Mouse (Mus musculus): Measurements from ENCODE around the gene Gm6370.
"Not testable (repeated sequence)": the region's sequence is repeated elsewhere in the genome, so short reads cannot be mapped to it uniquely, and the experiment has no call there.

The Gm6370 gene

DNA sequence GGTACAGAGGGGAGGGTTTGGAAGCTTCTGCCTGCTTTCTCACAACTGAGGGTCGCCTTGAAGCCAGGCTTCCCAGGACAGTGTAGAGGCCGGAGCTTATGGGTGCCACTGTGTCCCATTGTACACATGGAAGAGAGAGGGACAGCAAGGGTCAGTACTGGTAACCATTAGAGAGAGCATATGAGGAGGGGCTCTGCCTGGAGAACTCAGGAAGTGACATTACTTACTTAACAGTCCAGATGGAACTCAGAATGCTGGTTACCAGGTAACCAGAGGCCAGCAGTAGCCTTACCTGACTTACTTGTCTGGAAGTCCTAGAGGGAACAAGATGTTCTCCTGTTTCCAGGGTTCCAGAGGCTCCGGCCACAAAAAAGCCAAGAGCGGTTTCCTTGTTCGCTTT lies at the start of gene Gm6370:
Gene Gm6370, plus strand, starts transcription at position 301 of the 400 bp plus-strand sequence.
- DNase-seq = not testable (repeated sequence)

DNA sequence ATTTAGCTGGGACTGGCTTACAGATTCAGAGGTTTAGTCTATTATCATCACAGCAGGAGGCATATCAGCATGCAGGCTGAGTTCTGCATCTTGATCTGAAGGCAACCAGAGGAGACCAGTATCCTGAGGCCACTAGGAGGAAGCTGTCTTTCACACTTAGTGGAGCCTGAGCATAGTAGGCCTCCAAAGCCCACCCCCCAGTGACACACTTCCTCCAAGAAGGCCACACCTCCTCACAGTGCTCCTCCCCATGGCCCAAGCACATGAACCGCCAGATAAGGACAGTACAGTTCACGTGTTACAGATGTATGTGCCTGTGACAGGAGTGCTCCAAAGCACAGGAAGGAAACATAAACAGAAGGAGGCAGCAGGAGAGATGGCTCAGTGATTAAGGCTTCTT lies 48.4 kb upstream of the Gm6370 start:
- DNase-seq = no peak

DNA sequence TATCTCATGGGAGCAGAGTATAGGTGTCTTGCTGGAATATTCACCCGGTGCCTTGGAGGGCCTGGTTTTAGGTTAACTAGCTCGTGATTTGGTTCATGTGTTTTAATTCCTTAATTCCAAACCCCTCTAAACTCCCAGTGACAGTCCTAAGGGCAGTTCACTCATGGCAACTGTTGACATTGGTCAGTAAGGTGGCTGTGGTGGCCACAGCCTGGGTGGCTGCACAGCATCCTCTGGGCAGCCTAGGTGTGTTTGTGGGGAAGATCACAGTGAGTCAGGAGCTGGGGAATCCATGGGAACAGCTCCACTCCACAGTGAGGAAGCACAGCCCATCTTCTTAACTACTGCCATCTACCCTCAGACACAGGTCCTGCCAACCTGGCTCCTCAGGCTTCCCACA lies 44.5 kb upstream of the Gm6370 start:
- DNase-seq = no peak

DNA sequence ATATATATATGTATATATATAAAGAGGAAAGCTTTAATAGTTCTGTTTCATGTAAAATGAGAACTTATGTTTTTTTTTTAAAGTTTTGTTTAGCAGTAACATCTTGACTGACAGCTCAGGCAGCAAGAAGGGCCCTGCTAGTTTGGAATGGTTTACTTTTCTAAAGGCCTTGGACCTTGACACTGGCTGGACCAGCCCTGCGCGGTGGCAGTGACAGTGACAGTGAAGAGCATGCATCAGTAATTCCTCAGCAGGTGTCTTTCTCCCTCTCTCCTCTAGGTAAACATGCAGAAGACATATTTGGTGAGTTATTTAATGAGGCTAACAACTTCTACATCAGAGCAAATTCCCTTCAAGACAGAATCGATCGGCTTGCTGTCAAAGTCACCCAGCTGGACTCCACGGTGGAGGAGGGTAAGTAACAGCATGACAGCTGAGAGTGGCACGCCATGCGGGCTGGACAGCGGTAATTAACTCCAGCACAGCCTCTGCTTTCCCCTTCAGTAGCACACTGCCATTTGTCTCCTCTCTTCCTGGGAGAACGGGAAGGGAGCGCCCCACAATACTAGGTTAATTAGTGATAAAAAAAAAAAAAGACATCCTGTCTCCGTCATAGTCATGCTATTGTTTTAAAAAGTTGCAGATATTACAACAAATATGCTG lies 39.4 kb upstream of the Gm6370 start:
- DNase-seq = no peak

DNA sequence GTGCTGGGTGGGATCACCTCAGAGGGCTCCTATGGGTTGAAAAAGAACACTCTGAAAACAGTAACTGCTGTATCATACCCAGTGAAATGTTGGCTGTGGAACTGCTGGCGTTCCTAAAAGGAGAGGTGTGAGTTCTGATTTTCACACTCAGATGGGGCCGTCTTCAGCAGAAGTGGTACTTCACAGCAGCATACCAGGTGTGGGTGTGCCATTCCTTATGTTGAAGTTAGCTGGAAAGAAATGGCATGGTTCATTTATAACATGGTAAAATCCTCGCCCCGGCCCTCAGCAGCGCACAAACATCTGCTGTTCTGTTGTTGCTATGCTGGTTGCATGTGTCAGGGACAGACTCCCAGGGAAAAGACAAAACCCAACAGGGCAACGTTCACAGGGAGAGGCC lies 37.6 kb upstream of the Gm6370 start:
- no peak for DNase-seq

- no peak for DNase-seq
Measured at GRCm38 (mm10) chr5:146461612-146462011, 29.6 kb upstream of the Gm6370 start.

DNA sequence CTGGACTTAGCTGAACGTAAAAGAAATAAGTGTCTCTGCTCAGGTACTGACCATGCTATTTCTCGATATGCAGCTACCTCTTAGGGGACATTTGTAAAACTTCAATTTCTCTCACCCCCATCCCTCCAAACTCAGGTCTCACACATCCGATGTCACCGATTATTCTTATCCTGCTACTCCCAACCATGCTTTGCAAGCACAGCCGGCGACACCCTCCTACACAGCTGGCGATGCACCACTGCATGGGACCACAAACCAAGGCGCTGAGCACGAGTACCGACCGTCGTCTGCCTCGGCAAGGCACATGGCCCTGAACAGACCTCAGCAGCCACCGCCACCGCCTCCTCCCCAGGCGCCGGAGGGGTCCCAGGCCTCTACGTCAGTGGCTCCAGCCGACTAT lies 24.5 kb upstream of the Gm6370 start:
- no peak for DNase-seq

DNA sequence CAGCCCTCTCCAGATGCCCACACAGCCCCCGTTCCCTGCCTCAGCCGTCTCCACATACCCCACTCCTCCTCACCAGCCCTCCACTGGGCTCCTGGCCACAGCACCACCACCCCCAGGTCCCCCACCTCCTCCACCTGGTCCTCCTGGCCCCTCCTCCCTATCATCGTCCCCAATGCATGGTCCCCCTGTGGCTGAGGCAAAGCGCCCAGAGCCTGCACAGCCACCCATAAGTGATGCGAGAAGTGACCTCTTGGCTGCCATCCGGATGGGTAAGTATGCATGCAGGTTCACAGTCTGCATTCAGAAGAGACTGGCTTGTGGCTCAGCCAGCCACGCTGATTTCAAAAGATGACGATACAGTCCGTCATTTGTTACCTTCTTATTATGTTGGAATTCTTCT lies 22.9 kb upstream of the Gm6370 start:
- DNase-seq = no peak

DNA sequence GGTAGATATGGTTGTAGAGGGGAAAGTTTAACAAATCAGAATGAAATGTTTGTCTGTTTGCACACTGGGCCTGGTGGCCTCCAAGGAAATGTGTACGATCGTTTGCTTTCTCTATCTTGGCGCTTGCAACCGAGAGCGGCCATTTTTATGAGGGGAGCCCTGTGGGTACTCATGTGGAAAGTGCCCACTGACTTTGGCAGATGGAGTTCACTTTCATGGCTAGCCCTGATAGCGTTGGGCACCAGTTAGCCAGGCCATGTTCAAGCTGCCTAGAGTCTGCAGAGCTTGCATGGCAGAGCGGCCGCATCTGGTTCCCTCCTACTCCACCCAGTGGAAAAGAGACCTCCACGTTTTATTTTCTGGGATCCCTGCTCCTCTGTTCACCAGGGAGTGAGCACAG lies 20.3 kb upstream of the Gm6370 start:
- DNase-seq = no peak

DNA sequence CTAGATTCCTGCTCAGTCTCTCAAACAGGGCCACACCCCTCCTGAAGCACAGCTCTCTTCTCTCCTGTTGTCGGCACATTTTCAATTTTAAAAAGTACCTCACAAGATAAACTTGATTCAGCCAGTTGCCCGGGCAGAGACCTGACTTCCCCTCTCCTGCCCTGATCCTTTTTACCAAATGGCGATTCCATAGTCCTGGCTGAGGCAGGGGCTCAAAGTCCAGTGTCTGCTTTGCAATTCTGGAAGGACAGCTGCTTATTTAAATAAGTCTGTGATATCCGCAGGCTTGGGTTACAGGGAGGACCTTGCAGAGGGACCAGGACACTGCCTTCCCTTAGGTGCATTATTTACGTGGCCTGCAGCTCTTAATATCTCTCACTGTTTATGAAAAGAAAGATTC lies 19.9 kb upstream of the Gm6370 start:
- no peak for DNase-seq

- no peak for DNase-seq
Measured at GRCm38 (mm10) chr5:146471821-146472220, 19.3 kb upstream of the Gm6370 start.

DNA sequence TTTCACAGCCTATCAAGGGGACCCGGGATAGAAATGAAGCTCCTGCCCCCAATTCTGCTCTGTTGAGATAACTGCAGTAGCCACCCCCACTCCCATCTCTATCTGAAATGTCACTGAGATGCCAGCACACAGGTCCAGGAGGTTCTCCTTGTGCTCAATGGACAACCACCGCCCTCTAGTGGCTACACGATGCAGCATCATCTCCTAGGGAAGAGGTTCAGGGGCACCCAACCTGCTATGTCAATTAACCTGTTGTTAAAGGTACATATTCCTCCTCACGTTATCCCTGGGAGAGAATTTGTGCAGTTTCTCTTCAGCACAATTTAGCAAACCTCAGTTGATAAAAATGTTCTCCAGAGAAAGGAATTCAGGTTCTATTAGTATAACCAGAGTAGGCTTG lies 11.6 kb upstream of the Gm6370 start:
- DNase-seq = not testable (repeated sequence)

DNA sequence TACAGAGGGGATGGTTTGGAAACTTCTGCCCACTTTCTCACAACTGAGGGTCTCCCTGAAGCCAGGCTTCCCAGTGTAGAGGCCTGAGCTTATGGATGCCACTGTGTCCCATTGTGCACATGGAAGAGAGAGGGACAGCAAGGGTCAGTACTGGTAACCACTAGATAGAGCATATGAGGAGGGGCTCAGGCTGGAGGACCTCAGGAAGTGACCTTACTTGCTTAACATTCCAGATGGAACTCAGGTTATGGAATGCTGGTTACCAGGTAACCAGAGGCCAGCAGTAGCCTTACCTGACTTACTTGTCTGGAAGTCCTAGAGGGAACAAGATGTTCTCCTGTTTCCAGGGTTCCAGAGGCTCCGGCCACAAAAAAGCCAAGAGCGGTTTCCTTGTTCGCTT lies 9.5 kb upstream of the Gm6370 start, which contains the start of gene Gm6408:
Gene Gm6408, plus strand, starts transcription at position 301 of the 400 bp plus-strand sequence.
- not testable (repeated sequence) for DNase-seq

- peak in 1 of 2 experiments; percentile 15 for DNase-seq
Measured at GRCm38 (mm10) chr5:146488959-146489358, 2.2 kb upstream of the Gm6370 start.

DNA sequence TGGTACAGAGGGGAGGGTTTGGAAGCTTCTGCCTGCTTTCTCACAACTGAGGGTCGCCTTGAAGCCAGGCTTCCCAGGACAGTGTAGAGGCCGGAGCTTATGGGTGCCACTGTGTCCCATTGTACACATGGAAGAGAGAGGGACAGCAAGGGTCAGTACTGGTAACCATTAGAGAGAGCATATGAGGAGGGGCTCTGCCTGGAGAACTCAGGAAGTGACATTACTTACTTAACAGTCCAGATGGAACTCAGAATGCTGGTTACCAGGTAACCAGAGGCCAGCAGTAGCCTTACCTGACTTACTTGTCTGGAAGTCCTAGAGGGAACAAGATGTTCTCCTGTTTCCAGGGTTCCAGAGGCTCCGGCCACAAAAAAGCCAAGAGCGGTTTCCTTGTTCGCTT lies 10.9 kb downstream of the Gm6370 start, which contains the start of gene 4930449I24Rik:
Gene 4930449I24Rik, plus strand, starts transcription at position 301 of the 400 bp plus-strand sequence.
- DNase-seq = not testable (repeated sequence)

DNA sequence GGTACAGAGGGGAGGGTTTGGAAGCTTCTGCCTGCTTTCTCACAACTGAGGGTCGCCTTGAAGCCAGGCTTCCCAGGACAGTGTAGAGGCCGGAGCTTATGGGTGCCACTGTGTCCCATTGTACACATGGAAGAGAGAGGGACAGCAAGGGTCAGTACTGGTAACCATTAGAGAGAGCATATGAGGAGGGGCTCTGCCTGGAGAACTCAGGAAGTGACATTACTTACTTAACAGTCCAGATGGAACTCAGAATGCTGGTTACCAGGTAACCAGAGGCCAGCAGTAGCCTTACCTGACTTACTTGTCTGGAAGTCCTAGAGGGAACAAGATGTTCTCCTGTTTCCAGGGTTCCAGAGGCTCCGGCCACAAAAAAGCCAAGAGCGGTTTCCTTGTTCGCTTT lies 22.7 kb downstream of the Gm6370 start, which contains the start of gene Gm3402:
Gene Gm3402, plus strand, starts transcription at position 301 of the 400 bp plus-strand sequence.
- DNase-seq = not testable (repeated sequence)

DNA sequence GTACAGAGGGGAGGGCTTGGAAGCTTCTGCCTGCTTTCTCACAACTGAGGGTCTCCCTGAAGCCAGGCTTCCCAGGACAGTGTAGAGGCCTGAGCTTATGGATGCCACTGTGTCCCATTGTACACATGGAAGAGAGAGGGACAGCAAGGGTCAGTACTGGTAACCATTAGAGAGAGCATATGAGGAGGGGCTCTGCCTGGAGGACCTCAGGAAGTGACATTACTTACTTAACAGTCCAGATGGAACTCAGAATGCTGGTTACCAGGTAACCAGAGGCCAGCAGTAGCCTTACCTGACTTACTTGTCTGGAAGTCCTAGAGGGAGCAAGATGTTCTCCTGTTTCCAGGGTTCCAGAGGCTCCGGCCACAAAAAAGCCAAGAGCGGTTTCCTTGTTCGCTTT lies 34.3 kb downstream of the Gm6370 start, which contains the start of gene Gm3404:
Gene Gm3404, plus strand, starts transcription at position 301 of the 400 bp plus-strand sequence.
- not testable (repeated sequence) for DNase-seq

DNA sequence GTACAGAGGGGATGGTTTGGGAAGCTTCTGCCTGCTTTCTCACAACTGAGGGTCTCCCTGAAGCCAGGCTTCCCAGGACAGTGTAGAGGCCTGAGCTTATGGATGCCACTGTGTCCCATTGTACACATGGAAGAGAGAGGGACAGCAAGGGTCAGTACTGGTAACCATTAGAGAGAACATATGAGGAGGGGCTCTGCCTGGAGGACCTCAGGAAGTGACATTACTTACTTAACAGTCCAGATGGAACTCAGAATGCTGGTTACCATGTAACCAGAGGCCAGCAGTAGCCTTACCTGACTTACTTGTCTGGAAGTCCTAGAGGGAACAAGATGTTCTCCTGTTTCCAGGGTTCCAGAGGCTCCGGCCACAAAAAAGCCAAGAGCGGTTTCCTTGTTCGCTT lies 46.2 kb downstream of the Gm6370 start, which contains the start of gene Gm3409:
Gene Gm3409, plus strand, starts transcription at position 301 of the 400 bp plus-strand sequence.
- DNase-seq = not testable (repeated sequence)

All from spleen, adult 18-20 months (tissue).